Mouse (Mus musculus): ENCODE measurements at regions not wholly inside any gene's neighbourhood (a gene's known extent, or its start where the extent isn't known, plus 50 kb on each side); places are given as distances from the start of the nearest gene placed in this dataset.

- no peak for DNase-seq
Measured at GRCm38 (mm10) chr12:27283964-27284363, 58.4 kb downstream of the Sox11 start.

DNA sequence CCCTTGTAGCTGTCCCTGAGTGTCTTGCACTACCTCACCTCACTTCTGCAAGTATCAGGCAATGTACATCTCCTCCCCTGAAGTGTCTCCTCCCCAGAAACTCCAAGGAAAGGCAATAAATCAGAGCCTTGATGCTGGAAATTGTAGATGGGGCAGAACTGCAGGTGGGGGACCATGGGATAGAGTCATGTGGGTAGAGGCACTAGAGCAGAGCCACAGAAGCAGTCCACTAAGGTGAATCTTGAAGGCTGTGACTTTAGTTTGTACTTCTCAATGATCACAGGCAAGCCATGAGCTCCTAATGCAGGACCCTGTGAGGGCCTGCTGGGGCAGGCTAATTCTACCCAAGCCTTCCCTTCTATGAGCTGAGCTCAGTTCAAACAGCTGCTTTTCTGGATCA, 80.4 kb downstream of the Sox11 start:
- DNase-seq = no peak

DNA sequence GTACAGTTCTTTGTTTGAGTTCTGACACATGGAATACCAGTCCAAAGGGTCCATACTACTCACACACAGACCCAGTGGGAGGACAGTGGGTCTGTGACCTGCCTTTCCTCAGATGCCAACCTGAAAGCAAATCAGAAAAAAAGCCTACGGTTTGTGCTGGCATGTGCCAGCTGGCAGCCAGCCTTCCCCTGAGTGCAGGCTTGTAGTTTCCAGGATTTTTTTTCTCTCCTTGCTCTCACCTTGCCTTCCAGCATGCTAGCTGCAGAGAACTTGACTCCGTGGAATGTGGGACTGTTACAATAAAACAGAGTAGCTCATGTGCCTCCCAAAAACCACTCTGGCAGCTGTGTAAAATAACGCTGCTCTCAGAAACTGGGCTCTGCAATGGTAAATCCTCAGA, 88.2 kb downstream of the Sox11 start:
- DNase-seq = no peak

- DNase-seq = no peak
Measured at GRCm38 (mm10) chr12:27251521-27251920, 90.9 kb downstream of the Sox11 start.

DNA sequence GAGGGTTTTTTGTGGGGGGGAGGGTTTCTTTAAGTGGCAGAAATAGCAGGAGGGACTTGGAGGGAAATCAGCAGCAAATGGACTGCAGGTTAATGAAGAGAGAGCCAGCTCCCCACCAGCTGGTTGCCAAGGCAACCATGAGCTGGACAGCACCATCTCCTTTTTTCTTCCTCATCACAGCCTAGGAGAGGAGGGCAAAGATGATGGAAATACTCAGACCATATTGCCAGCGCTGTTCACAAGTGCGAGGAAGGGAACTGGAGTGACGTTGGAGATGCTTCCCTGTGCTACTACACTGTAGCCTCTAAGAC, 93.9 kb downstream of the Sox11 start:
- no peak for DNase-seq

- no peak for DNase-seq
Measured at GRCm38 (mm10) chr12:27247756-27248544, 94.4 kb downstream of the Sox11 start.

GRCm38 (mm10) chr12:27235748-27236147, 106.6 kb downstream of the Sox11 start:
- no peak for DNase-seq

DNA sequence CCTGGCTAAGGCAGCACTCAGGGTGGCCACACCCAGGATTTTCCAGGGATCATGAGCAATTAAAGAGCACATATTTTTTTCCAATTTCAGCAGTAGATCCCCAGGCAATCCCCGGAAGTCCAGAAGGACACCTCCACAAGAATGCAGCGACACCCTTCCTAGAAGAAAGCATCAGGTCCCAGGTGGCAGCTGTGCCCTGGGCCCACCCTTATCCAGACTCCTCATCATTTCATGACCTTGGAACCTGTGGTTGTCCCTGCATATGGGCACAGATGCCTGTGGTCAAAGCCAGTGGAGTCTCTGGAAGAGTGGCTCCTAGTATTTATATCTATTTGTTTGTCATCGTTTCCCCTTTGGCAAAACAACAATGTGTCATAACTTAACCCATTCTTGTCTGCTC, 120.8 kb downstream of the Sox11 start:
- no peak for DNase-seq

GRCm38 (mm10) chr12:27201191-27201590, 141.2 kb downstream of the Sox11 start:
- no peak for DNase-seq

- no peak for DNase-seq
Measured at GRCm38 (mm10) chr12:27194001-27194400, 148.4 kb downstream of the Sox11 start.

GRCm38 (mm10) chr12:27191916-27192315, 150.5 kb downstream of the Sox11 start:
- DNase-seq = no peak

GRCm38 (mm10) chr12:27187480-27187879, 154.9 kb downstream of the Sox11 start:
- no peak for DNase-seq

DNA sequence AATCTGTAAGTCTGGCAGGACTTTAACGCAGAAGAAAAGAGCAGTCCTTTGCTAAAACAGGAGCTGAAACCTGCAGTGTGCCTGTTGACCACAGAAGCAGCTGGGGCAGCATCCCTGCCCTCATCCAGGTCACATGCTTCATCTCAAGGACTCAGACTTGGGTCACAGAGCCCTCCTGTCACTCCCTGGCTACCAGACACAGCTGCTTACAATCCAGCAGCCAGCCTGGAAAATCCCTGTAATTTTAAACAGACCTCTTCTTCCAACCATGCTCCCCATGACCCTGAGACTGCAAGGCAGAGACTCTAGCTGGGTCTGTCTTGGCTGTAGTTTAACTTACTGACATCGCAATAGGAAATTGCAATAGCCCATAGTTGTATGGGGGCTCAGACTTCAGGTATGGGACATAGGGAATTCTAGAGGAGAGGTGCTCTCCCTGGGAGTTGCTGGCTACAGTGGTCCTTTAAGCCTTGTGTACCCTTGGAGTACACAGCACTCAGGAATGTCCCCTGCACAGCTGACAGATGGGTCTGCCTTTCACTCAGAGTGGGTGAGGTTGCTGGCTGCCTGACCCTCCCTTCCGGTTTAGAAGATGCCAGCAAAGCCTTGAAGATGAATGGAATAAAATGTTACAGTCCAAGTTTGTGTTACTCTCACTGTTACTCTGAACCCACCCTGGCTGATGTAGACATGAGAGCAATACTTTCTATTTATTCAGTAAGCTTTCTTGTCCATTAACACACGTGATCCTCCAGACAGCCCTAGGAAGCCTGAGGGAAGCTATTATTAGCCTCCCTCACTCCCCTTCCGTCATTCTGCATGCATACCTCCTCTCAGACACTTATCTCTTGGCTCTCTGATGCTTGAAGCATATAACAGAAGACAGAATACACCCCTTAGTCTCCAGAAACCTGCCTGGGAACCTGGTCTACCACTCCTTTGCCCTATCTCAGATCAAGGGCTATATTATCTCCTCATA, 159.7 kb downstream of the Sox11 start:
- no peak for DNase-seq

DNA sequence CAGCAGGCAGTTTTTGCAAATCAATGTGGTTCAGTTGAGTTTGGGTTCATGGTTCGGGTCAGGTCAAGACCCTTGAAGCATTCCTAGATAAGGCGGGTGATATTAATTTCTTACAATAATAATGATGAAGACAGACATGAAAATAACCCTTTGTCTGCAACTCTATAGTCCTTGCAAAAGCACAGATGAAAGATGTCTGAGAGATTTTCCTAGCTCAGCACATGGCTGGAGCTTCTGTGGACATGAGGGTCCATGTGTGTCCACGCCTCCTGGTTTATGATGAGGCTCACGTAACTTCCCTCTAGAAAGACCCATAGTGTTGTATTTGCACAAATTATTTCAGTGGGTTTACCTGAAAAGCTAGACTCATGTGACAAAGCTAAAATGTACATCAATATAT, 168.8 kb downstream of the Sox11 start:
- DNase-seq = no peak

- DNase-seq = no peak
Measured at GRCm38 (mm10) chr12:27173151-27173550, 169.2 kb downstream of the Sox11 start.

- no peak for DNase-seq
Measured at GRCm38 (mm10) chr12:27171595-27171994, 170.8 kb downstream of the Sox11 start.

- no peak for DNase-seq
Measured at GRCm38 (mm10) chr12:27164920-27165504, 177.4 kb downstream of the Sox11 start.

GRCm38 (mm10) chr12:27160063-27160686, 182.2 kb downstream of the Sox11 start:
- DNase-seq = no peak

DNA sequence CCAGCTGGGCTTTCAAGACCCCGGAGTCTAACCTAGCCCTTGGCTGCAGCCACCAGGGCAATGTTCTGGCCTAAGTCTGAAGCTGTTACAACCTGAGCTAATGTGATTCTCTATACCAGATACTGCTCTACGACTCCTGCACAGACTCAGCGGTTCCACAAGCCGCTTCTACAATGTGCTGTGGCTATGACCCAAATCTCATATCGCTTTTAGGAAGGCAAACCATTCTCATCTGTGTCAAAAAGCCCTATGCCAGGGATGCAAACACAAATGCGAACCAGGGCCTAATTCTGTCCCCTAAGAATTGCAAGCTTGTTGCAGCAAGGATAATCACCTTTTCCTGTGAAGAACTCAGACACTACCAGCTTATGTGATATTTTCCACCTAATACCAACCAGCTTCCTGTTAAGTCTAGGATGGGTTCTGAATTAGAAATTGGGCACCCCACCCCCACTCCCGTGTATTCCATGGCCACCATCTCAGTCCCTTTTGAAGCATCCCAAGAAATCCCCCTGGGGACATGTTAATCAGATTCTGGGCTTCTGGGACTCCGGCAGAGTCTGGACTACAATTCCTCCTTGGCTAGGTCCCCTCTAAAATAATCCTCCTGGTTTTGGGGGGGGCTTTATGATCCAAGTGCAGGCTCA, 182.8 kb downstream of the Sox11 start:
- DNase-seq = no peak

DNA sequence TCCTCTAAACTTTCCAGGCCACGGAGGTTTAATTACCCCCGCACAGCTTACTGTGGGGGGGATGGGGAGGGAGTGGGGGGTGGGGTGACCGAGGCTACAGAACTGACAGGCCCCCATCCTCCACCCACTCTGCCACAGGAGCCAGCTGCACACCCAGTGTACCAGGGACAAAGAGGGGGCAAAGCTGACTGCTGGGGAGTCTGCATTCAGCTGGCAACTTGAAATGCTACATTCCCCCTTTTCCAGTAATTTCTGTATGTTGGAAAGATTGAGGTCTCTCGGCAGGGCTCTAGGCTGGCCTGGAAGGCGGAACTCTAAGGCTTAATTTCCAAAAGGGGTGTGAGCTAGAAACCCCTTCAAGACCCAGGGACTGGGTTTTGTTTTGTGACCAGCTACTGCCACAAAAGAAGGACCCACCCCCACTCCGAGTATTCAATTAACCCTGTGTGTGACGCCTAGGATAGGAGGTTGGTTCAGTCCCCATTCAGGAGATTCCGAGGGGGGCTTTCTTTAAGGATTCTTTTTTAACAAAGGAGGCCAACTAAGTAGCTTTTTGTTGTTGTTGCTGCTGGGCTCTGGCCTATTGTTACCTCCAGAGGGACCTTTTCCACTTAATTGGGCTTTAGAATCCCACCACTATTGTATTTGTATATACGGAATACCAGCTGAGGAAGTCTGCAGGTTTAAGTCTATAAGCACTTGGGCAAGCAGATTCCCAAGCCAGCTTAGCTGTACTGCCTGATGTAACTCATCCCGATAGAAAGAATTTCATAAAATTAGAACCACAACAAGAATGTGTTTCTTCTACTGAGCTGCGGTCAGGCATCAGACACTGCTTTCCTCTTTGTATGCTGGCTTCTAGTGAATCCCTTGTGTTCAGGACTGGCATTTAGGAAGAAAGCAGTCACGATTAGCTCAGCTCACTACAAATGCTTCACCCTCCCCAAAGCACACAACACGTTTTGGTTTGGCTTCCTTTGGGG, 191.2 kb downstream of the Sox11 start:
- no peak for DNase-seq

GRCm38 (mm10) chr12:27143310-27143709, 199.1 kb downstream of the Sox11 start:
- DNase-seq = no peak

All from adrenal gland, adult 8-10 months (tissue).